Mouse (Mus musculus) CH12.LX (cell line): Measurements from ENCODE around the gene Car10. TPM values are rescaled to one million over a fixed set of nuclear protein-coding genes. Genes with fewer than 3 reads are reported as not detected.

Source experiments
- DNase-seq: peaks from one replicate; pipeline ENCODE4 v3.0.0-alpha.2; 2013; ENCODE audit errors: extremely low read depth
- H3K27ac ChIP-seq: 2 replicates; pipeline ENCODE4 v1.5.1; 2012; ENCODE audit warnings: low read depth, mild to moderate bottlenecking, control low read depth, moderate library complexity; ENCODE audit not compliant: insufficient read depth
- H3K27me3 ChIP-seq: replicated peaks from 2 replicates; pipeline ENCODE3; 2012; ENCODE audit warnings: inconsistent platforms
- H3K36me3 ChIP-seq, 2 experiments: replicated peaks in 1 of 2; 2 replicates each; pipeline versions ENCODE3 to v1.6.1; 2012; ENCODE audit warnings: inconsistent platforms in 1 of 2, low read length in 1 of 2, mild to moderate bottlenecking in 1 of 2, mixed read lengths in 1 of 2, moderate library complexity in 1 of 2; ENCODE audit not compliant: control insufficient read depth in 1 of 2, insufficient read depth in 1 of 2
- H3K4me1 ChIP-seq, 2 experiments: 2 replicates each; pipeline ENCODE4 v1.6.1; 2012; ENCODE audit warnings: inconsistent platforms in 1 of 2, moderate library complexity in 1 of 2; ENCODE audit not compliant: insufficient read depth in 2 of 2, control insufficient read depth in 1 of 2
- H3K4me2 ChIP-seq: 2 replicates; pipeline ENCODE4 v1.6.1; 2012; ENCODE audit warnings: low read depth, mild to moderate bottlenecking, control low read depth; ENCODE audit not compliant: poor library complexity, insufficient read depth, severe bottlenecking
- H3K4me3 ChIP-seq, 3 experiments: fragments of 150-350 bp in 1 of 3; sonication (generic) in 1 of 3; replicated peaks in 1 of 3; 2 replicates each; pipeline versions ENCODE3 to v1.5.1; 2011 to 2012; ENCODE audit warnings: low read depth in 2 of 3, low read length in 2 of 3, mild to moderate bottlenecking in 2 of 3, moderate library complexity in 2 of 3, control low read depth in 1 of 3, improper control_type of control experiment in 1 of 3, inconsistent platforms in 1 of 3, mixed read lengths in 1 of 3; ENCODE audit not compliant: poor library complexity in 1 of 3
- H3K79me2 ChIP-seq: replicated peaks from 2 replicates; pipeline ENCODE4 v1.6.1; 2012; ENCODE audit warnings: mild to moderate bottlenecking, moderate library complexity; ENCODE audit not compliant: control insufficient read depth, poor library complexity, insufficient read depth, severe bottlenecking; ENCODE audit errors: extremely low read depth
- H3K9ac ChIP-seq: 2 replicates; pipeline ENCODE4 v1.6.1; 2012; ENCODE audit warnings: low read depth, mild to moderate bottlenecking, control low read depth, moderate library complexity; ENCODE audit not compliant: insufficient read depth
- H3K9me3 ChIP-seq: replicated peaks from 2 replicates; pipeline ENCODE3; 2012; ENCODE audit warnings: low read length, inconsistent platforms, mixed read lengths
- CHD1 ChIP-seq: IDR thresholded peaks from 2 replicates; pipeline ENCODE4 v1.6.1; 2012; ENCODE audit warnings: low read depth, low read length, improper control_type of control experiment, inconsistent platforms
- CHD2 ChIP-seq: IDR thresholded peaks from 2 replicates; pipeline ENCODE4 v1.6.1; 2011; ENCODE audit warnings: low read length, improper control_type of control experiment
- CTCF ChIP-seq, 2 experiments: IDR thresholded peaks in 1 of 2; conservative IDR thresholded peaks in 1 of 2; 2 replicates each; pipeline ENCODE4 v1.5.1; 2011 to 2012; ENCODE audit warnings: low read depth in 2 of 2, low read length in 2 of 2, improper control_type of control experiment in 1 of 2, inconsistent platforms in 1 of 2, mild to moderate bottlenecking in 1 of 2, moderate library complexity in 1 of 2
- E2F4 ChIP-seq: IDR thresholded peaks from 2 replicates; pipeline ENCODE4 v1.6.1; 2011; ENCODE audit warnings: low read depth, low read length, improper control_type of control experiment; ENCODE audit not compliant: insufficient replicate concordance
- ELF1 ChIP-seq: IDR thresholded peaks from 2 replicates; pipeline ENCODE4 v1.6.1; 2014; ENCODE audit warnings: low read depth, mild to moderate bottlenecking, inconsistent platforms, low read length, improper control_type of control experiment
- EP300 ChIP-seq: IDR thresholded peaks from 2 replicates; pipeline ENCODE4 v1.6.1; 2011; ENCODE audit warnings: low read length, improper control_type of control experiment
- HCFC1 ChIP-seq: IDR thresholded peaks from 2 replicates; pipeline ENCODE4 v1.6.1; 2012; ENCODE audit warnings: low read depth, mild to moderate bottlenecking, inconsistent platforms, low read length, improper control_type of control experiment
- JUN ChIP-seq: IDR thresholded peaks from 2 replicates; pipeline ENCODE4 v1.6.1; 2011; ENCODE audit warnings: low read depth, mild to moderate bottlenecking, low read length, improper control_type of control experiment, moderate library complexity; ENCODE audit not compliant: insufficient read depth
- JUND ChIP-seq: conservative IDR thresholded peaks from 2 replicates; pipeline ENCODE4 v1.6.1; 2011; ENCODE audit warnings: low read depth, low read length, improper control_type of control experiment
- MAX ChIP-seq: IDR thresholded peaks from 2 replicates; pipeline ENCODE4 v1.6.1; 2011; ENCODE audit warnings: low read length, improper control_type of control experiment
- MAZ ChIP-seq: IDR thresholded peaks from 2 replicates; pipeline ENCODE4 v1.6.1; 2012; ENCODE audit warnings: low read depth, mild to moderate bottlenecking, inconsistent platforms, low read length, improper control_type of control experiment, moderate library complexity
- MYC ChIP-seq: IDR thresholded peaks from 2 replicates; pipeline ENCODE4 v1.6.1; 2011; ENCODE audit warnings: low read depth, mild to moderate bottlenecking, improper control_type of control experiment, low read length
- NRF1 ChIP-seq: IDR thresholded peaks from 2 replicates; pipeline ENCODE4 v1.6.1; 2014; ENCODE audit warnings: low read depth, mild to moderate bottlenecking, inconsistent platforms, low read length, improper control_type of control experiment, moderate library complexity
- POLR2A ChIP-seq: IDR thresholded peaks from 2 replicates; pipeline ENCODE4 v1.6.1; 2011; ENCODE audit warnings: low read depth, mild to moderate bottlenecking, improper control_type of control experiment, low read length
- RAD21 ChIP-seq: IDR thresholded peaks from 2 replicates; pipeline ENCODE4 v1.6.1; 2011; ENCODE audit warnings: low read depth, mild to moderate bottlenecking, low read length, improper control_type of control experiment, moderate library complexity
- SIN3A ChIP-seq: IDR thresholded peaks from 2 replicates; pipeline ENCODE4 v1.6.1; 2012; ENCODE audit warnings: low read length, improper control_type of control experiment, inconsistent platforms
- SMC3 ChIP-seq: IDR thresholded peaks from 2 replicates; pipeline ENCODE4 v1.6.1; 2011; ENCODE audit warnings: low read depth, low read length, improper control_type of control experiment
- TBP ChIP-seq: conservative IDR thresholded peaks from 2 replicates; pipeline ENCODE4 v1.6.1; 2011; ENCODE audit warnings: low read depth, low read length, improper control_type of control experiment
- USF1 ChIP-seq: IDR thresholded peaks from 2 replicates; pipeline ENCODE4 v1.6.1; 2014; ENCODE audit warnings: low read depth, mild to moderate bottlenecking, inconsistent platforms, low read length, improper control_type of control experiment
- USF2 ChIP-seq: conservative IDR thresholded peaks from 2 replicates; pipeline ENCODE4 v1.6.1; 2011; ENCODE audit warnings: low read depth, low read length, improper control_type of control experiment
- ZKSCAN1 ChIP-seq: IDR thresholded peaks from 2 replicates; pipeline ENCODE4 v1.6.1; 2012; ENCODE audit warnings: low read depth, inconsistent platforms, low read length, improper control_type of control experiment, borderline replicate concordance
- ZMIZ1 ChIP-seq: IDR thresholded peaks from 2 replicates; pipeline ENCODE4 v1.6.1; 2012; ENCODE audit warnings: low read depth, mild to moderate bottlenecking, inconsistent platforms, low read length, improper control_type of control experiment
- ZNF384 ChIP-seq: IDR thresholded peaks from 2 replicates; pipeline ENCODE4 v1.6.1; 2012; ENCODE audit warnings: low read depth, low read length, improper control_type of control experiment, inconsistent platforms
- dilution Hi-C: fragments of 300-500 bp; cut with MboI; formaldehyde crosslinking; loops from 2 replicates; pipeline ENCODE4 v1.14.3; 2020; ENCODE audit warnings: low sequenced_read_pairs; ENCODE audit not compliant: extremely low pct_unique_long_range_greater_than_20kb, extremely low pct_ligation_motif_present
- in situ Hi-C: fragments of 300-500 bp; cut with MboI; formaldehyde crosslinking; loops from 3 replicates; pipeline ENCODE4 v1.14.3; 2019; ENCODE audit warnings: low sequenced_read_pairs, low pct_ligation_motif_present, low pct_unique_long_range_greater_than_20kb, mixed read lengths
- polyA plus RNA-seq: library from polyadenylated mRNA; unstranded; fragments of >175 nt; gene quantifications from 2 replicates; pipeline ENCODE4 v1.2.1, GENCODE M21; 2012; ENCODE audit warnings: low read depth; ENCODE audit not compliant: insufficient read length
- total RNA-seq, 2 experiments: library from RNA; depleted of rRNA; stranded (reverse); fragments of 300-350 nt in 1 of 2; fragments of >200 nt in 1 of 2; gene quantifications; 2 replicates each; pipeline ENCODE4 v1.2.3; 2012 to 2014

Gene Car10
- total and polyA plus RNA-seq, 3 experiments = not detected

DNA sequence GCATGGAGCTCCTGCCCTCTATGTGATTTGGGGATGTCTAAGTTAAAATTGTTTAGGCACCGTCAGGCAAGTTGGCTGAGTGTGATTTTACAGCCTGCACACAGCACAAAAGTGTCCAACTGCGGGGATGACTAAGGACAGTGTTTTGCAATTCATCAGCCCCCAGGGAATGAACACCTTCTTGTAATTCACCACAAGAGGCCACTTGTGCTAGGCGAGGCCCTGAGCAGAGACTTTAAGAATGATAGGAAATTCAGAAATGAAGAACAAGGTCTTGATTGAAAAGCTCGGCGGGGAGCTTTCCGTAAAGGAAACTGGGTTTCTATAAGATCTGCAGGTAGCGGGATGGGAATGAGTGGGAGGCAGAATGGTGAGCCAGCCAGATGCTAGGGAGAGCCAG lies 510.9 kb downstream of the Car10 start:
- H3K9ac ChIP-seq = no peak overlapping the region
- H3K4me3 ChIP-seq = no peak overlapping the region
- no peaks in the 10 kb centered on the region for H3K4me1 ChIP-seq
- H3K27me3 ChIP-seq = peaks cover 39% of the 10 kb centered on the region
- DNase-seq = peak; percentile 5
- dilution Hi-C loops (no loop called here), in situ Hi-C loops (no loop called here)
- TF ChIP-seq USF2 (no peak), SIN3A (no peak), E2F4 (no peak), JUN (no peak), MYC (no peak), HCFC1 (no peak), USF1 (no peak), ZKSCAN1 (no peak), ELF1 (no peak), MAX (no peak), TBP (no peak), NRF1 (no peak)
- H3K79me2 ChIP-seq = no peaks in the 10 kb centered on the region
- no peaks in the 10 kb centered on the region for H3K36me3 ChIP-seq
- H3K27ac ChIP-seq = no peak overlapping the region
- no peak overlapping the region for H3K4me2 ChIP-seq
- H3K9me3 ChIP-seq = no peaks in the 10 kb centered on the region

DNA sequence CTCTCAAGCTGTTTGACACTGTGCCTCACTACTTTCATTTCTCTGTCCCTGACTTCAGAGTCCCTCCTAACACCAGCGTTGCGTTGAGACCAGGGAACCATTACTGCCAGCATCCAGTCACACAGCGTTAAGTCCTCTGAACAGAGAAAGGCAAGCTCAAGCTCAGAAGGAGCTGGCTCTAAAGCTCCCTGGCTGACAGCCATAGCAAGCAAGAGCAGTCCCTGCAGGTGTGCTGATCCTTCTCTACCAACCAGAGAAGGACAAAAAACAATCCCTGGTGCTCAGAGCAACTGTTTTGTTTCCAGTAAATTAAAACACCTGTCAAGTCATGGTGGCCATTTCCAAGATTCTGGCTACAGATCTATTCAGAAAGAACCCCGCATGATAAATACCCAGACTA lies 514.2 kb downstream of the Car10 start:
- Histone ChIP-seq H3K4me3 (no peak overlapping the region), H3K27ac (no peak overlapping the region), H3K36me3 (no peaks in the 10 kb centered on the region), H3K79me2 (no peaks in the 10 kb centered on the region), H3K9ac (no peak overlapping the region), H3K4me2 (no peak overlapping the region), H3K9me3 (no peaks in the 10 kb centered on the region), H3K27me3 (peaks cover 65% of the 10 kb centered on the region), H3K4me1 (no peaks in the 10 kb centered on the region)
- no peak for DNase-seq
- TF ChIP-seq ZNF384 (no peak), SMC3 (no peak), CHD2 (no peak)
- dilution Hi-C loops = no loop called here
- in situ Hi-C loops = no loop called here

DNA sequence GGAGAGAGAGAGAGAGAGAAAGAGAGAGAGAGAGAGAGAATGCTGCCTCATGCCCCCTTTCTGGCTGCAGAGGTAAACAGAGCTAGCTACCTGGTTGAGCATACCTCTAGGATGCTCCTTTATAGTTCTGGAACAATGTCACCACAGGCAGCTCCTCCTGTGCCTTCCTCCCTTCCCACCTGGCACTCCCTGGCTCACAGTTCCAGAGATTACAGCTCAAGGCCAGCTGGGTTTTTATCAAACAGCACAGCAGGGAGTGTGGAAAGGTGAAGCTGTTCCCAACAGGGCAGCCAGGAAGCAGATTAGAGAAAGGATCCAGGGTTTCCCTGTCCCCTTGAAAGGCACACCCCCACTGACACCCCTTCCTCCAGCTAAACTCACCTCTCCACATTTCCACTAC lies 517.0 kb downstream of the Car10 start:
- no peak overlapping the region for H3K4me2 ChIP-seq
- no peak overlapping the region for H3K9ac ChIP-seq
- no peak overlapping the region for H3K27ac ChIP-seq
- no peaks in the 10 kb centered on the region for H3K79me2 ChIP-seq
- dilution Hi-C loops (no loop called here), in situ Hi-C loops (no loop called here)
- H3K27me3 ChIP-seq = peaks cover 64% of the 10 kb centered on the region
- no peaks in the 10 kb centered on the region for H3K4me1 ChIP-seq
- DNase-seq = no peak
- no peaks in the 10 kb centered on the region for H3K36me3 ChIP-seq
- peaks cover 3% of the 10 kb centered on the region for H3K9me3 ChIP-seq
- H3K4me3 ChIP-seq = no peak overlapping the region
- TF ChIP-seq ELF1 = no peak
- TF ChIP-seq JUND = no peak
- TF ChIP-seq RAD21 = no peak
- no peak for TF ChIP-seq E2F4
- TF ChIP-seq SIN3A = no peak
- TF ChIP-seq USF1 = no peak
- TF ChIP-seq CHD1 = no peak
- TF ChIP-seq USF2 = no peak
- no peak for TF ChIP-seq CHD2
- no peak for TF ChIP-seq MAZ
- no peak for TF ChIP-seq CTCF (conservative IDR thresholded peaks at IDR 0.05 in 1 of 2, IDR thresholded peaks at IDR 0.05 in 1 of 2; ENCODE audit: low read depth in 2 of 2, low read length in 2 of 2)
- no peak for TF ChIP-seq EP300
- no peak for TF ChIP-seq ZMIZ1
- no peak for TF ChIP-seq POLR2A
